Mouse (Mus musculus) embryonic fibroblast, embryonic 13.5 days (primary cell): Measurements from ENCODE around the gene Slc26a10.

Source experiments
- CTCF ChIP-seq: IDR thresholded peaks from 2 replicates; pipeline ENCODE4 v1.5.1; 2011; ENCODE audit warnings: mild to moderate bottlenecking, control low read depth, low read length, moderate library complexity, borderline replicate concordance; ENCODE audit not compliant: insufficient read depth
- POLR2A ChIP-seq: IDR thresholded peaks from 2 replicates; pipeline ENCODE4 v1.6.1; 2011; ENCODE audit warnings: low read depth, mild to moderate bottlenecking, control low read depth, low read length, moderate library complexity

GRCm38 (mm10) chr10:127174170-127174569 lies 6.3 kb downstream of the Slc26a10 start:
- TF ChIP-seq CTCF = no peak
- no peak for TF ChIP-seq POLR2A
